Mouse (Mus musculus) small intestine, adult 2 months (tissue): ENCODE measurements around the gene Cpeb3.

Experiments
- CTCF ChIP-seq: fragments of 200-500 bp; IDR thresholded peaks from 2 replicates; pipeline ENCODE4 v1.5.1; 2012; ENCODE audit warnings: low read depth, mild to moderate bottlenecking, control low read depth, inconsistent platforms, low read length, moderate library complexity, mixed read lengths; ENCODE audit not compliant: insufficient replicate concordance, insufficient read length; ENCODE audit errors: extremely low read depth
- POLR2A ChIP-seq: fragments of 200-500 bp; IDR thresholded peaks from 2 replicates; pipeline ENCODE4 v1.6.1; 2012; ENCODE audit warnings: low read depth, mild to moderate bottlenecking, control low read depth, inconsistent platforms, low read length, moderate library complexity

GRCm38 (mm10) chr19:37076116-37076515, 132.3 kb downstream of the Cpeb3 start:
- TF ChIP-seq CTCF, result no peak
- TF ChIP-seq POLR2A, result no peak
